Mouse (Mus musculus): Measurements from ENCODE around the gene Stk38.

DNA sequence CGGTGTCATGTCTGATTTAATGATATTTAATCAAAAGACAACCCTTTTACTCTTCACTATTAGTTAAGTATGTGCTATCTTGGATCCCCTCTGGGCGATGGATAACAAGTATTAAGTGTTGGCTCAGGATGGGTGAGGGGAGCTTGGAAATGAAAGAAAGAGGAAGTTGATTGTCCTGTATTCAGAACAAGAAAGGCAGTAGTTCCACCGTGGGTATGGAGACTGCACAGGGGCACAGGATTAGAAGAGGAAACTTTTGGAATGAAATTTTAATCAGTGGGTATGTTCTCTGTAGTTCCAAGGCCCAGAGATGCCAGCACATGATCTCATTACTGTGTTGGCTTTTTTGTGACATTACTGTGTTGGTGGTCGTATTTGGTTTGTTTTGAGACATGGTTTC lies 57.0 kb downstream of the Stk38 start:
- TF ChIP-seq CTCF (IDR thresholded peaks at IDR 0.05; ENCODE audit: low read depth, low read length) (no peak), POLR2A (IDR thresholded peaks at IDR 0.05; ENCODE audit: extremely low read depth, insufficient read depth, low read length) (no peak)

Measured in liver, adult 2 months (tissue).